Mouse (Mus musculus) cortical plate, adult 2 months (tissue): ENCODE results near the gene Rpl34.

ENCODE experiments used
- CTCF ChIP-seq: fragments of 200-500 bp; IDR thresholded peaks from 2 replicates; pipeline ENCODE4 v1.5.1; 2011; ENCODE audit warnings: mild to moderate bottlenecking, control low read depth, low read length; ENCODE audit not compliant: insufficient read depth; ENCODE audit errors: extremely low read depth
- POLR2A ChIP-seq: fragments of 200-500 bp; IDR thresholded peaks from 2 replicates; pipeline ENCODE4 v1.6.1; 2011; ENCODE audit warnings: mild to moderate bottlenecking, low read length, control low read depth; ENCODE audit not compliant: insufficient read depth; ENCODE audit errors: extremely low read depth

GRCm38 (mm10) chr3:130685014-130685366, 45.2 kb downstream of the Rpl34 start:
- TF ChIP-seq CTCF: no peak
- TF ChIP-seq POLR2A: no peak
